Mouse (Mus musculus) embryonic fibroblast, embryonic 13.5 days (primary cell): Measurements from ENCODE around the gene Hist1h2ab.

Source experiments
- CTCF ChIP-seq: IDR thresholded peaks from 2 replicates; pipeline ENCODE4 v1.5.1; 2011; ENCODE audit warnings: mild to moderate bottlenecking, control low read depth, low read length, moderate library complexity, borderline replicate concordance; ENCODE audit not compliant: insufficient read depth
- POLR2A ChIP-seq: IDR thresholded peaks from 2 replicates; pipeline ENCODE4 v1.6.1; 2011; ENCODE audit warnings: low read depth, mild to moderate bottlenecking, control low read depth, low read length, moderate library complexity

- TF ChIP-seq CTCF (no peak), POLR2A (no peak; the same call in 1 of the 2 replicates)
These were observed 7.0 kb upstream of the Hist1h2ab start for GRCm38 (mm10) chr13:23743963-23744362.
